Mouse (Mus musculus): ENCODE results near the gene Tssk4. TPM values are rescaled to one million over a fixed set of nuclear protein-coding genes. Genes with fewer than 3 reads are reported as not detected.

The Tssk4 gene
- polyA plus RNA-seq, 1 experiment from 2014 or later: 0.76 TPM

DNA sequence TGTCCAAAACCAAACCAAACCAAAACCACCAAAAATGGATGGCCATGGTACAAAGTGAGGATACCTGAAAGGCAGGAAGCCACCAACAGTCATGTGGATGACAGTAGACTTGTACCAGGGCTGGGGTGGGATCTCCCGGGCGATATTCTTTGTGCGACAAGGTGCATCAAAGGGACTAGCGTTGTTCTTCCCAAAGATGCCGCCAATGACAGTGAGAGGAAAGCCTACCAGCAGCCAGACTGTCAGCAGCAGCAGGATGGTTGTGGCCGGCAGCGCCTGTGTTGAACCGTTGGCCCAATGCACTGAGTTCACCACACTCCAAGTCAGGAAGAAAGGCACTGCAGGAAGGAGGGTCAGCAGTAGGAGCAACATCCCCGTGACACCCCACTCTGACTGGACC is 12.2 kb upstream of the Tssk4 start, which contains the start of gene Gm49378:
Gene Gm49378, minus strand, starts transcription at position 101 of the 400 bp plus-strand sequence.
- no peak for DNase-seq (ENCODE audit: low spot score)
- Histone ChIP-seq H3K4me2 (ENCODE audit: low read depth, low read length, severe bottlenecking) (no peak within 1 kb of the TSS), H3K9ac (ENCODE audit: low read length) (no peak within 1 kb of the TSS), H3K9me3 (ENCODE audit: control insufficient read depth, low read length) (no peaks in the 10 kb centered on the region), H3K27ac (ENCODE audit: low read depth, low read length) (no peak within 1 kb of the TSS), H3K4me1 (replicated peaks; ENCODE audit: control insufficient read depth, insufficient read depth, low read length) (peaks cover 9% of the 10 kb centered on the region), H3K4me3 (ENCODE audit: low read depth, low read length) (no peak within 1 kb of the TSS), H3K27me3 (ENCODE audit: control insufficient read depth, insufficient read depth, low read length) (no peaks in the 10 kb centered on the region), H3K36me3 (ENCODE audit: control insufficient read depth, insufficient read depth, low read length) (peaks cover 17% of the 10 kb centered on the region)
- no peak for ATAC-seq (replicated peaks; ENCODE audit: low FRiP score)
- 94% methylated on average over 9 of the region's 9 CpGs for WGBS

DNA sequence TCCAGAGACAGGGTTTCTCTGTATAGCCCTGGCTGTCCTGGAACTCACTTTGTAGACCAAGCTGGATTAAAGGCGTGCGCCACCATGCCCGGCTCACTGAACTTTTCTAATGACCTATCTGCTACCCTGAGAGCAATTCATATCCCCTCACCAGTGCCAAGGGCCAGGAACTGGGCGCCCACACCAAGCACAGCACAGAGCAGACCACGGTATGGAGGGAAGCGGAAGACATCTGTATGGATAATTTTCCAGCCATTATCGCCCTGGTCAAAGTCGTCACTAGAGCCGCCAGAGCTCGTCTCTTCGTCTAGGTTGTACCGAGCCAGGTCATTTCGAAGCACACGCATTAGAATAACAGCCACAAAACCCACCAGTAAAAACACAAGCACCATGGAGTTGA is 9.2 kb upstream of the Tssk4 start:
- DNase-seq (ENCODE audit: low spot score) (no peak), ATAC-seq (replicated peaks; ENCODE audit: low FRiP score) (no peak)
- Histone ChIP-seq H3K9ac (ENCODE audit: low read length) (no peak overlapping the region), H3K27me3 (ENCODE audit: control insufficient read depth, insufficient read depth, low read length) (no peaks in the 10 kb centered on the region), H3K27ac (ENCODE audit: low read depth, low read length) (no peak overlapping the region), H3K36me3 (ENCODE audit: control insufficient read depth, insufficient read depth, low read length) (peaks cover 14% of the 10 kb centered on the region), H3K4me3 (ENCODE audit: low read depth, low read length) (no peak overlapping the region), H3K9me3 (ENCODE audit: control insufficient read depth, low read length) (no peaks in the 10 kb centered on the region), H3K4me1 (replicated peaks; ENCODE audit: control insufficient read depth, insufficient read depth, low read length) (peaks cover 15% of the 10 kb centered on the region), H3K4me2 (ENCODE audit: low read depth, low read length, severe bottlenecking) (no peak overlapping the region)
- 96% methylated on average over 14 of the region's 14 CpGs for WGBS

DNA sequence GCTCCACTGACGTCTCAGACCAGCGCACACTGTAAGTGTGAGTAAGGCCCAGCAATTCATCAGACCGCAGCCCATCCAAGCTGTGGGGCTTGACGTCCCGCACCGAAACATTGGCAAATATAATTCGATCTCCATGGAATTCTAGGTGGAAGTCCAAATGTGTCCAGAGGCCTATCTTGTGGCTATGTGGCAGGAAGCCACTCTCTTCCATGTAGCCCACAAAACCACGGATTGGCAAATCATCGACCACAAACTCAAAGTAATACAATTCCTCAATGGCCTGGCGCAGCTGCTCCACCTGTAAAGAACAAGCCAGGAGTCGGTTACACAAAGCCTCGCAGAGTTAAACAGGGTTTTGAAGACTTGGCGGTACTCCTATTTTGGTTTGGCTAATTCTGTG is 8.7 kb upstream of the Tssk4 start:
- no peak for ATAC-seq (replicated peaks; ENCODE audit: low FRiP score)
- H3K27me3 ChIP-seq (ENCODE audit: control insufficient read depth, insufficient read depth, low read length): no peaks in the 10 kb centered on the region
- no peak overlapping the region for H3K4me2 ChIP-seq (ENCODE audit: low read depth, low read length, severe bottlenecking)
- H3K4me1 ChIP-seq (replicated peaks; ENCODE audit: control insufficient read depth, insufficient read depth, low read length): peaks cover 15% of the 10 kb centered on the region
- no peak overlapping the region for H3K27ac ChIP-seq (ENCODE audit: low read depth, low read length)
- H3K36me3 ChIP-seq (ENCODE audit: control insufficient read depth, insufficient read depth, low read length): peaks cover 14% of the 10 kb centered on the region
- H3K9me3 ChIP-seq (ENCODE audit: control insufficient read depth, low read length): no peaks in the 10 kb centered on the region
- 96% methylated on average over 13 of the region's 13 CpGs for WGBS
- DNase-seq (ENCODE audit: low spot score): no peak
- H3K9ac ChIP-seq (ENCODE audit: low read length): no peak overlapping the region
- H3K4me3 ChIP-seq (ENCODE audit: low read depth, low read length): no peak overlapping the region

DNA sequence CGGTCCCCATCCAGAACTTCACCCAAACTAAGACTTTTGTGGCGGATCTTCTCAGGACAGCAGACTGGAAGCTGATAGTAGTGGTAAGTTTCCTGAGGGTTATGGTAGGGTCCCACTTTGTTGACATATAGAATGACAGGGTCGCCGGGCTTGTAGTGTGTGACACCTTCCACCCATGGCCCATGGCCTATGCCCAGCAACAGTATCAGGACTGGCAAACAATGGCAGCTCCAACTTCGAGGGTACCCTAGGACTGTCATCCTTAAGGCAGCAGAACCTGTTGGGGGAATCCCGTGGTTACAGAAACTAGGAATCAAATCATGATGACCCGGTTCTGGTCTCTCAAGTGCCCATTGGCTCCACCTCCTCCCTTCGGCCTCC is 7.3 kb upstream of the Tssk4 start:
- peaks cover 14% of the 10 kb centered on the region for H3K36me3 ChIP-seq (ENCODE audit: control insufficient read depth, insufficient read depth, low read length)
- ATAC-seq (replicated peaks; ENCODE audit: low FRiP score) (peak; percentile 19), DNase-seq (ENCODE audit: low spot score) (no peak)
- peaks cover 15% of the 10 kb centered on the region for H3K4me1 ChIP-seq (replicated peaks; ENCODE audit: control insufficient read depth, insufficient read depth, low read length)
- peak overlapping the region; percentile 81 for H3K4me2 ChIP-seq (ENCODE audit: low read depth, low read length, severe bottlenecking)
- H3K9ac ChIP-seq (ENCODE audit: low read length): peak overlapping the region; percentile 95
- H3K27me3 ChIP-seq (ENCODE audit: control insufficient read depth, insufficient read depth, low read length): no peaks in the 10 kb centered on the region
- 24% methylated on average over 8 of the region's 8 CpGs for WGBS
- H3K4me3 ChIP-seq (ENCODE audit: low read depth, low read length): peak overlapping the region; percentile 66
- H3K9me3 ChIP-seq (ENCODE audit: control insufficient read depth, low read length): no peaks in the 10 kb centered on the region
- H3K27ac ChIP-seq (ENCODE audit: low read depth, low read length): peak overlapping the region; percentile 87; the same call in 1 of the 2 replicates

DNA sequence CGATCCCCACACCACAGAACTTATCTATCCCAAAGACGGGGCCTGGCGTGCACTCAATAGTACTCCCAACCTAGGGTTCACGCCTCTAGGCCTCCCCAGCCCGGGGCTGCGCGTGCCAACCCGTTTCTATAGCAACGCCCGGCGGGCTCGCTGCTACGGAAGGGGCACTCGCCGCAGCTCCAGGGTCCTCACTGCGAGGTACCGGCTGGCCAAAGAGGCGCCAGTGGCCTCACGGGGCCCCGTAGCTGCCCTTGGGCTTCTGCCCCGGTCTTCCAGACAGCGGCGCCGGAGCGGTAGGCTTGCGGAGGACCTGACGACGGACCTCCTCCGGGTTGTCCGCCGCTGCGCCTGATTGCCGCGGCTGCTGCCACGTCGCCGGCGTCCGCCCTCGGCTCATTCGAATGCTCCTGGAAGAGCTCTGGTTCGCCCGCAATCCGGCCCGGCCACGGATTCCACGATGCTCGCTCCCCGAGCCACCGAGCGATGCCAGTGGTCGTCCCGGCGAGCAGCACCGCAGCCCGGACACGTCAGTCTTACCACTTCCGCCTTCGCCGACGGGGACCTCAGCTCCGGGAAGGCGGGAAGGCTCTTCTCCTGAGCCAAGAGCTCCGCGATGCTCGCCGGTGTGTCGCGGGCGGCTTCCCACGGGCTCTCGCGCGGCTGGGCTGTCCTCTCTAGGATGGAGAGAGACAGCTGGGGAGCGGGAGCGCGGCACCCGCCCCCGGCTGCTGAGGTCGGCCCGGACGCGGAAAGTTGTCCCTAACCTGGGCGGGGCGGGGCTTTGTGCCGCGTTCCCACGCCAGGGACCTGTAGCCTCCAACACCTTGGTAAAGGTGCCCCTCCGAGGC is 6.7 kb upstream of the Tssk4 start, which contains the start of gene Tm9sf1:
Gene Tm9sf1, minus strand, starts transcription at position 747 of the 848 bp plus-strand sequence.
- peak; percentile 90 for ATAC-seq (replicated peaks; ENCODE audit: low FRiP score)
- Histone ChIP-seq H3K27me3 (ENCODE audit: control insufficient read depth, insufficient read depth, low read length) (no peaks in the 10 kb centered on the region), H3K9me3 (ENCODE audit: control insufficient read depth, low read length) (no peaks in the 10 kb centered on the region), H3K9ac (ENCODE audit: low read length) (peak within 1 kb of the TSS; percentile 95), H3K4me2 (ENCODE audit: low read depth, low read length, severe bottlenecking) (peak within 1 kb of the TSS; percentile 81), H3K27ac (ENCODE audit: low read depth, low read length) (peak within 1 kb of the TSS; percentile 87), H3K36me3 (ENCODE audit: control insufficient read depth, insufficient read depth, low read length) (peaks cover 11% of the 10 kb centered on the region; the same call in 1 of the 2 replicates), H3K4me1 (replicated peaks; ENCODE audit: control insufficient read depth, insufficient read depth, low read length) (peaks cover 15% of the 10 kb centered on the region), H3K4me3 (ENCODE audit: low read depth, low read length) (peak within 1 kb of the TSS; percentile 66)
- under 1% methylated on average over 81 of the region's 89 CpGs for WGBS
- DNase-seq (ENCODE audit: low spot score): peak; percentile 89

DNA sequence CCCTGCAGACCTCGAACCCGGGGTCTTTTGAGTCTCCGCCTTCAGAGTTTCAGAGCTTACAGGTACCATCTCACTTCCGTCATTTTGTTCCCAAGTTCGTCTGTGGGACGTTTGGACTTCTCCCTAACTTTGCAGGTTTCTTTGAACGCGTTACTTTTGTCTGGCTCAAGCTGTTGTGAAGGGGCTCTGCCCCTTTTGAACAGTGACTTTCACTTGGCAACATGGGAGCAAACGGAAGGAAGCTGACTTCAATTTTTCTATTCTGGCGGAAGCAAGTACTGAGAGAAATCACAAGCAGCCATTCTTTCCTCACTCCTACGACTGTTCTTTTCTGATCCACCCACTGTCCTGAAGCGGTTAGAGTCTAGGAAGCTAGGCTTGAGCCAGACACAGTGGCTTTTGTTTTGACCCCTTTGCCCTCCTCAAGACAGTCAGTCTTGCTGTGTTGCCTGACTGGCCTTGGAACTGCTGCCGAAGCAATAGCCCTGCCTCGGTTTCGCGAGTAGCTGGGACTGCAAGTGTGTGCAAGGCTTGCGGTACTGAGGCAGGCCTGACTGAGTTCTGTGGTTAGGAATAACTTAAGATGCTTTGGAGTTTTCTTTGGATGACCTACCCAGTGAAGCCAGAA is 5.6 kb upstream of the Tssk4 start:
- Histone ChIP-seq H3K9me3 (ENCODE audit: control insufficient read depth, low read length) (no peaks in the 10 kb centered on the region), H3K27ac (ENCODE audit: low read depth, low read length) (no peak overlapping the region), H3K27me3 (ENCODE audit: control insufficient read depth, insufficient read depth, low read length) (no peaks in the 10 kb centered on the region), H3K9ac (ENCODE audit: low read length) (peak overlapping the region; percentile 95), H3K4me2 (ENCODE audit: low read depth, low read length, severe bottlenecking) (peak overlapping the region; percentile 81), H3K36me3 (ENCODE audit: control insufficient read depth, insufficient read depth, low read length) (peaks cover 11% of the 10 kb centered on the region; the same call in 1 of the 2 replicates), H3K4me1 (replicated peaks; ENCODE audit: control insufficient read depth, insufficient read depth, low read length) (peaks cover 15% of the 10 kb centered on the region), H3K4me3 (ENCODE audit: low read depth, low read length) (peak overlapping the region; percentile 66)
- DNase-seq (ENCODE audit: low spot score) (no peak), ATAC-seq (replicated peaks; ENCODE audit: low FRiP score) (no peak)
- 34% methylated on average over 17 of the region's 17 CpGs for WGBS

DNA sequence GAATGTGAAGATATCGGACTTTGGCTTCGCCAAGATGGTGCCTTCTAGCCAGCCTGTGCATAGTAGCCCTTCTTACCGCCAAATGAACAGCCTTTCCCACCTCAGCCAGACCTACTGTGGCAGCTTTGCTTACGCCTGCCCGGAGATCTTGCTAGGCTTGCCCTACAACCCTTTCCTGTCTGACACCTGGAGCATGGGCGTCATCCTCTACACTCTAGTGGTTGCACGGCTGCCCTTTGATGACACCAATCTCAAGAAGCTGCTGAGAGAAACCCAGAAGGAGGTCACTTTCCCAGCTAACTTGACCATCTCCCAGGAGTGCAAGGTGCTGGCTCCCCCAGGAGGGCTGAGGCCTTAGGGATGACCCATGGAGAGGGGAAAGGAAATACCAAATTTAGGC is 1.5 kb downstream of the Tssk4 start:
- Histone ChIP-seq H3K36me3 (ENCODE audit: control insufficient read depth, insufficient read depth, low read length) (no peaks in the 10 kb centered on the region), H3K4me3 (ENCODE audit: low read depth, low read length) (no peak overlapping the region), H3K27me3 (ENCODE audit: control insufficient read depth, insufficient read depth, low read length) (no peaks in the 10 kb centered on the region), H3K4me1 (replicated peaks; ENCODE audit: control insufficient read depth, insufficient read depth, low read length) (no peaks in the 10 kb centered on the region), H3K9me3 (ENCODE audit: control insufficient read depth, low read length) (no peaks in the 10 kb centered on the region), H3K27ac (ENCODE audit: low read depth, low read length) (no peak overlapping the region), H3K9ac (ENCODE audit: low read length) (no peak overlapping the region), H3K4me2 (ENCODE audit: low read depth, low read length, severe bottlenecking) (no peak overlapping the region)
- no peak for ATAC-seq (replicated peaks; ENCODE audit: low FRiP score)
- DNase-seq (ENCODE audit: low spot score): no peak
- 92% methylated on average over 7 of the region's 7 CpGs for WGBS

DNA sequence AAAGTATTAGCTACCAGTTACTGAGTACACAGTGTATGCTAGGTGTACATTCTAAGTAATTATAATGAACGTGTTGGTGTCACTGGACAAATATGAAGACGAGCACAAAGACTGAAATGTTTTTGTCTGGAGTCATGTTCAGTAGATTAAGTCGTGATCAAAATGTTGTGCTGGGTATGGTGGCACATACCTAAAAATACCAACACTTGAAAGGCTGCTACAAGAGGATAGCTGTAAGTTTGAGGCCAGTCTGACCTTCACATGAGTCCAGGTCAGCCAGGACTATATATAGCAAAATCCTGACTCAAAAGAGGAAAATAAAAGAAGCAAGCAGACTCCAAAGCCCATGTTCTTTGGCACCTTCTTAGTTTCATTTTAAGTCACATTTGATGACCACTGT is 7.0 kb downstream of the Tssk4 start:
- H3K4me3 ChIP-seq (ENCODE audit: low read depth, low read length): no peak overlapping the region
- no peaks in the 10 kb centered on the region for H3K9me3 ChIP-seq (ENCODE audit: control insufficient read depth, low read length)
- H3K4me2 ChIP-seq (ENCODE audit: low read depth, low read length, severe bottlenecking): no peak overlapping the region
- WGBS: 89% methylated on average over 3 of the region's 3 CpGs
- no peak for ATAC-seq (replicated peaks; ENCODE audit: low FRiP score)
- no peak for DNase-seq (ENCODE audit: low spot score)
- H3K9ac ChIP-seq (ENCODE audit: low read length): no peak overlapping the region
- H3K27ac ChIP-seq (ENCODE audit: low read depth, low read length): no peak overlapping the region
- no peaks in the 10 kb centered on the region for H3K27me3 ChIP-seq (ENCODE audit: control insufficient read depth, insufficient read depth, low read length)
- no peaks in the 10 kb centered on the region for H3K36me3 ChIP-seq (ENCODE audit: control insufficient read depth, insufficient read depth, low read length)
- 0 out of 2 replicates have a peak, but pooled peaks cover 2% of the 10 kb centered on the region for H3K4me1 ChIP-seq (replicated peaks; ENCODE audit: control insufficient read depth, insufficient read depth, low read length)
